Mouse (Mus musculus) cerebellum, adult 2 months (tissue): Measurements from ENCODE around the gene Adgrl1.

ENCODE experiments used
- CTCF ChIP-seq: fragments of 200-500 bp; IDR thresholded peaks from 2 replicates; pipeline ENCODE4 v1.5.1; 2011; ENCODE audit warnings: low read depth, mild to moderate bottlenecking, control low read depth, low read length, moderate library complexity, borderline replicate concordance; ENCODE audit not compliant: insufficient read depth
- POLR2A ChIP-seq: fragments of 200-500 bp; IDR thresholded peaks from 2 replicates; pipeline ENCODE4 v1.6.1; 2011; ENCODE audit warnings: low read length, control low read depth, borderline replicate concordance; ENCODE audit not compliant: insufficient read depth

DNA sequence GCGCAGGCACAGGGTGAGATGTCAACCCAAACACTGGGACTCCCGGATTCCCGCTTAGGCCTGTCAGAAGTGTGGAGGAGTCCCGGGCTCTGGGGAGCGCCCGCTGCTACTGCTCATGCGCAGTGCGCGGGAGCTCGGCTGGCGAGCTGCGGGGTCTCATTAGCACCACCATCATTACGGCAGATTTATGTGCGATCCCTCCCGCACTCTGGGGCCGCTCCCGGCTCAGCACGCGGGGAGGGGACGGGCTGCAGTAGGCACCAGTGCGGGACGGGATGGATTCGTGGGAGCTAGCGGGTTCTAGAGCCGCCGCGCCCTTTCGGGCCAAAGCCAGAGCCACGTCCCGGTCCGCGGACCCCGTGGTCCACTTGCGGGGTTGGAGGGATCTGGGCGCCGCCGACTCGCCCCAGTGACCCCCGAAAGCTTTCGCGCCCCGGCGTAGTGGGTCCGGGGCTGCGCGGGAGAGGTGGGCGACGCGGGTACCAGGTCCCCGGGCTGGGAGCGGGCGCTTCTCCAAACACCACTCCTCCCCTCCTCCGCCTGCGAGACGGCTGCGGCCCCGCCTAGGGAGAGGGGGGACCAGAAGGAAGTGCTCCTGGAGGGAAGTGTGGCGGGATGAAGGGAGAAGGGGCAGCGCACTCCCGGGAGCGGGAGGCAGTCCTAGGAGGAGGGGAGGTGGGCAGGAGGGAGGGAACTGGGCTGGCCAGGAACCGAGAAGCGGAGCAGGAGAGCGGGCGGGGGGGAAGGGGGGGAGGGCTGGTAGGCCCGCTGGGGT is 24.8 kb upstream of the Adgrl1 start:
- TF ChIP-seq CTCF (no peak), POLR2A (peak; percentile 80)
